Mouse (Mus musculus) subcutaneous adipose tissue, adult 2 months (tissue): ENCODE results near the gene Il34. TPM values are rescaled to one million over a fixed set of nuclear protein-coding genes. Genes with fewer than 3 reads are reported as not detected.

Experiments
- polyA plus RNA-seq: library from polyadenylated mRNA; depleted of rRNA; stranded (reverse); fragments of >200 nt; gene quantifications from 2 replicates; pipeline ENCODE4 v1.2.3, GENCODE M21; 2012; ENCODE audit warnings: low replicate concordance; rRNA removed

Gene Il34
- polyA plus RNA-seq: 19.1 and 59.2 TPM in 2 replicates

DNA sequence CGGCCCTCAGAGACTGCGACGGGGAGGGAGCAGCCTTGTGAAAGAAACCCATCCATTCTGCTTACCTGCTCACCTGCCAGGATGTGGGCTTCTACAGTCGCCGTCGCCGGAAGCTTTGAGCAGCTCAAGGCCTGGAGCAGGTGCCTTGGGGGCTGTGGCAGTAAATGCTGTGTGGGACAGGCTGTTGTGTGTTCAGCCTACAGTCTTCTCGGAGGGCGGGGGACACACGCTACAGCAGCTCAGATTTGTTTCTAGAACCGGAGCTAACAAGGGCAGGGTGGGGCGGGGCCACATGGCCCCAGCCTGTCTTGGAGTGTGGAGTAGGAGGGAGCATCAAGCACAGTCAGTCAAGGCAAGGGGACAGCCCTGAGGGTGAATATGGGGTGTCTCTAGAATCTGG lies at the start of gene Il34:
Il34 (minus strand) TSS at position 256 of the 400 bp plus-strand sequence.

DNA sequence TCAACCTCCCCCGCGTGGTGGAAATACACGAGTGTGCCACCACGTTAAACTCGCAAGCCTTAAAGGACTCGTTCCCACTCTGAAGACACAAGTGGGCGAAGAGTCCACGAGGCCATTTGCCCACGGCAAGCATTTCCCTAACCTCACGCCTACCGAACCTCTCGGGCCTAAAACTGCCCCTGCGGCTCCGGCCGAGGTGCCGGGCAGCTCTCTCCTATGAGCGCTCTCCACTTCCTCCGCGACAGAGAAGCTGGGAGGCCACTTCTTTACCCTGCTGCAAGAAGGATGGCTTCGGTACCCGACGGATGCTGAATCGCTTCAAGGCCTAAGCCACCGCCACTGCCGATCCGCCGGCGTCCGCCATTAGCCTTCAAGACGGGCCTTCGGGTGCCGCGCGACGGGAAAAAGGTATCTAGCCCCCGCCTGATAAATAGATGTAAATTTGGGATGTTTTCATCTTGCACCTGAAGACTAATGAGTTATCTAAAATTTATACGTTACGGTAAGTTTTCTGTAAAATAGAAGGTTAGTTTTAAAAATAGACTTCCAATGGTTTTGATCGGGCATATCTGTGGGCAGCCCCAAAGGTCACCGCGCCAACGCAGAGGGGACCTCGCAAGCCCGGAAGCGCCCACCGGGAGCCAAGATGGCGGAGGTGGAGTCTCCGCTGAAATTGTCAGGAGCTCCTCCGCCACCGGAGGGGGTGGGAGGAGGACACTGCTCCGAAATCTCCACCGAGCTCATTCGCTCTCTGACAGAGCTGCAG lies 40.9 kb upstream of the Il34 start, which contains the start of the genes Cog4 and Sf3b3:
Cog4 (plus strand) TSS at position 196 of the 766 bp plus-strand sequence.
Sf3b3 (minus strand) TSS at position 383 of the 766 bp plus-strand sequence.

DNA sequence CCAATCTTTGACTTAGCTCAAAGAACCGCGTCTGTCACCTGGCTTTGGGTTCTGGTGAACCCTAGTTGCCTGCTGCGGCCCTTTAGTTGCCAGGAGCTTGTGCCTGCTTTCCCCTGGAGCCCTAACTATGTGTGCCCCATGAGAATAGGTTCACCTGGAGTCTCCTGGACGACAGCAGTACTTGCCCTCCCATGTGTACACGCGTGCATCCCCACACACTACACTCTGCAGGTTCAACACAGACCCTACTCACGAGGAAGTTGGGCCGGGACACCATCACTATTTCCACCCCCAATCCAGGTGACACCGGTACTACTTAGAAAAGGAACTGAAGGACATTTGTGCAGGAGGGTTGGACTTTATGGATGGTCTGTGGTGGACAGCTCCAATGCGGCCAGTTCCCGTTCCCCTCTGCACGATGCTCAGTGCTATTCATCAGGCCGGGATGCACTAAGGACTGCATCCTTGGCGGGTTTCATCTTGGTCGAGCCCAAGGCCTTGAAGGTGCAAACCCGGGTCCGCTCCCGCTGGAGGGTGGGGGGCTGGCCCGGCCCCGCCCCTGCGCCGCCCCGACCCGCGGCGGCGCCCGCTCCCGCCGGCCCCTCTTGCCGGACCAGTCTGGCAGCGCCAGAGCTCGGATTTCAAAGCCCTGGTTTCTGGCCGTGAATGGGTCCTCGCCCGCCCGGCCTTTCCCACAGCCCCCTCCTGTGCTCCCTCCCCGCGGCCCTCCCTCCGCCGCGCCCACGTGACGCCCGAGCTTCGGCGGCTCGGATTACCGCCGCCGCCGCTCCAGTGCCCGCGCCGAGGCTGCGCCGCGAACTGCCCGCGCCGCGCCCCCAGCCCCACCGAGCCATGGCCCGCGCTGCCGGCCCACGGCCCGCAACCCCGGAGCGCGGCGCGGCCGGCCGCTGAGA lies 84.8 kb downstream of the Il34 start, which contains the start of gene Mtss1l:
Mtss1l (plus strand) TSS at position 792 of the 914 bp plus-strand sequence.

Other genes starting within 250 kb of the Il34 start
- 65.9 and 95.1 TPM in 2 replicates for gene Vac14, start 187.3 kb downstream of the Il34 start, polyA plus RNA-seq
- gene Mtss1l, start 84.4 kb downstream of the Il34 start, polyA plus RNA-seq: 69.7 and 127 TPM in 2 replicates
- gene Cog4, start 40.7 kb upstream of the Il34 start, polyA plus RNA-seq: 56.8 and 79.9 TPM in 2 replicates
- gene Sf3b3, start 40.9 kb upstream of the Il34 start, polyA plus RNA-seq: 27.1 and 72.0 TPM in 2 replicates
- gene Fuk, start 96.6 kb upstream of the Il34 start, polyA plus RNA-seq: 13.1 and 27.4 TPM in 2 replicates
- gene St3gal2, start 114.0 kb upstream of the Il34 start, polyA plus RNA-seq: 41.5 and 46.8 TPM in 2 replicates
- 25.6 and 40.0 TPM in 2 replicates for gene Ddx19a, start 191.9 kb upstream of the Il34 start, polyA plus RNA-seq
- 4.7 and 5.4 TPM in 2 replicates for gene Ddx19b, start 225.8 kb upstream of the Il34 start, polyA plus RNA-seq
- gene Aars, start 227.2 kb upstream of the Il34 start, polyA plus RNA-seq: 33.2 and 50.3 TPM in 2 replicates